In genomic region chr1:91022157-91022895, GRCm38 (mm10) we compare ENCODE assay signal across 15 mouse cellular contexts. TPM values are rescaled to one million over a fixed set of nuclear protein-coding genes. Genes with fewer than 3 reads are reported as not detected.
DNase-seq lines count a peak whose midpoint lies in the region; ATAC-seq and TF ChIP-seq lines count a peak whose summit lies in the region.
"Had no signal": no experiment of that assay in that cellular context is flagged by ENCODE, and none has a peak within 500 bp of the region (broad histone marks: within the 10 kb centered on the region; RNA-seq: fewer than 3 reads in every experiment).

No protein-coding gene starts in this region.

- H3K27ac ChIP-seq in left cerebral cortex, adult 2 months = peak overlapping the region; percentile 65
- H3K27ac ChIP-seq: forebrain, embryonic 15.5 days; liver, embryonic 13.5 days had no signal

- intact Hi-C loops in left cerebral cortex, adult 2 months (cut with DNase I) = loop anchor here (2.0 kb wide), 1 partner anchor 48 kb away; no protein-coding TSS in a partner anchor
- intact Hi-C loops in left cerebral cortex, postnatal 4 days (cut with DNase I) = no loop called here

- H3K4me3 ChIP-seq in left cerebral cortex, adult 2 months = no peak overlapping the region
- H3K4me3 ChIP-seq: forebrain, embryonic 15.5 days; liver, embryonic 13.5 days had no signal

- ATAC-seq in frontal cortex, adult (ENCODE audit: low TSS enrichment) = peak; percentile 82
- ATAC-seq: forebrain, embryonic 15.5 days had no signal

- TF ChIP-seq CTCF in left cerebral cortex, adult 2 months (IDR thresholded peaks at IDR 0.05) = no peak

- DNase-seq in frontal cortex, postnatal 14 days (ENCODE audit: low spot score in 2 of 2) = no peak
- peak in 1 of 2 experiments; percentile 46 for DNase-seq in left cerebral cortex, adult 2 months (ENCODE audit: extremely low spot score in 1 of 2, low spot score in 2 of 2)
- no peak for DNase-seq in left cerebral cortex, postnatal 4 days
- DNase-seq in Muller cell, postnatal 12 days (ENCODE audit: inconsistent ontology term) = peak; percentile 85
- peak; percentile 74 for DNase-seq in heart, postnatal 4 days
- DNase-seq in spleen, postnatal 4 days (ENCODE audit: low spot score in 2 of 2) = no peak
- DNase-seq in urinary bladder, adult 18-20 months (ENCODE audit: low spot score in 2 of 2) = no peak
- DNase-seq: adrenal gland, postnatal 10 days; cerebellum, adult 18-20 months; kidney, adult 8-10 months; liver, embryonic 13.5 days; right cerebral cortex, postnatal 25 days had no signal

RNA-seq across cellular contexts. Expression of gene Lrrfip1, which starts 23.8 kb away (rescaled TPM):
- total RNA-seq in left cerebral cortex, adult 2 months (2021) = 10 to 100 TPM; 71.4 to 75.1 TPM
- total RNA-seq in left cerebral cortex, postnatal 4 days (2021) = 10 to 100 TPM; 66.4 to 74.2 TPM
- total RNA-seq in heart, postnatal 4 days (2021) = 100 to 1,000 TPM; 214 to 233 TPM

RNA-seq across cellular contexts. Expression of gene Rab17, which starts 52.9 kb away (rescaled TPM):
- total RNA-seq in left cerebral cortex, adult 2 months (2021) = under 1 TPM in 1 of 2 experiments, not detected in 1; 0.23 TPM
- not detected for total RNA-seq in left cerebral cortex, postnatal 4 days (2021)
- 1 to 10 TPM; 4.3 to 5.1 TPM for total RNA-seq in heart, postnatal 4 days (2021)
- total RNA-seq: layer of hippocampus, postnatal 25 days had no signal

Comparison
In these comparisons a context has a peak if more than half of its experiments do, and no peak if none do; other contexts are left out.
1. DNase-seq: peak in Muller cell, postnatal 12 days (single experiment) and heart, postnatal 4 days (single experiment); none in frontal cortex, postnatal 14 days (0 of 2), left cerebral cortex, postnatal 4 days (single experiment), spleen, postnatal 4 days (0 of 2) and urinary bladder, adult 18-20 months (0 of 2).
2. RNA of gene Rab17, which starts 52.9 kb away (total RNA-seq): 4.3 to 5.1 TPM in heart, postnatal 4 days; 0.23 TPM in left cerebral cortex, adult 2 months and not detected in left cerebral cortex, postnatal 4 days; every median in the first group is over 4 times any median in the second.